Mouse (Mus musculus) cortical plate, adult 2 months (tissue): Measurements from ENCODE around the gene Nadk2.

Source experiments
- CTCF ChIP-seq: fragments of 200-500 bp; IDR thresholded peaks from 2 replicates; pipeline ENCODE4 v1.5.1; 2011; ENCODE audit warnings: mild to moderate bottlenecking, control low read depth, low read length; ENCODE audit not compliant: insufficient read depth; ENCODE audit errors: extremely low read depth
- POLR2A ChIP-seq: fragments of 200-500 bp; IDR thresholded peaks from 2 replicates; pipeline ENCODE4 v1.6.1; 2011; ENCODE audit warnings: mild to moderate bottlenecking, low read length, control low read depth; ENCODE audit not compliant: insufficient read depth; ENCODE audit errors: extremely low read depth

DNA sequence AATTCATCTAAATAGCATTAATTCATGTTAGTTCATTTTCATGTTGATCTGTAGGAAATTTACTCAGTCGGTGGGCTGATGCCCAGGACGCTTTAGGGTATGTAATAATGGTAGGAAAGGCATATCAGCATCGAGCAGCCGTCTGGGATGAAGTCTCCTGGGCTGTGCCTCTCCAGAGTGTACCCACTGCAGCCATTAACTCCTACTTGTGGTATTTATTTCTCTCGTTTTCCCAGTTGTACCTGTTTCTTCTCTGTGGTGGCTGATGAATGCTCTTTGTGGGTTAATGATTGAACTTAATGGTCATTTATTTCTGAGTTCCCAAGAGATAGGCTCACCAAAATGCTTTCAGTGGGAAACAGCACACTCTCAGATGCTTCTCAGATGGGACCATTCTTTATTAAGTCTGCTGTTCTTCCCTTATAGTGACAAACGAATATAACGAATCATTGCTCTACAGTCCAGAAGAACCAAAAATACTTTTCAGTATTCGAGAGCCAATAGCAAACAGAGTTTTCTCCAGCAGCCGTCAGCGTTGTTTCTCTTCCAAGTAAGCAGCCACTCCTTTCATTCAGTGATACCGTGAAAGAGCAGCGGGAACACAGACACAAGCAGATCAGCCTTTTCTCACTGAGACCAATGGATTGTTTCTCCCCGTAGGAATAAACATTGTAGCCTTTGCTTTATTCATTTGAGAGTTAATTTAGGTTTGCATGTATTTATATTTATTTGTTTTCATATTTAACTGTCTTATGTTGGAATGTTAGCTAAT is 35.4 kb downstream of the Nadk2 start:
- TF ChIP-seq POLR2A (no peak), CTCF (no peak)
